Mouse (Mus musculus): Measurements from ENCODE around the gene Btbd9. TPM values are rescaled to one million over a fixed set of nuclear protein-coding genes. Genes with fewer than 3 reads are reported as not detected.

The Btbd9 gene
- polyA plus RNA-seq, 1 experiment from 2014 or later, result 63.1 TPM

DNA sequence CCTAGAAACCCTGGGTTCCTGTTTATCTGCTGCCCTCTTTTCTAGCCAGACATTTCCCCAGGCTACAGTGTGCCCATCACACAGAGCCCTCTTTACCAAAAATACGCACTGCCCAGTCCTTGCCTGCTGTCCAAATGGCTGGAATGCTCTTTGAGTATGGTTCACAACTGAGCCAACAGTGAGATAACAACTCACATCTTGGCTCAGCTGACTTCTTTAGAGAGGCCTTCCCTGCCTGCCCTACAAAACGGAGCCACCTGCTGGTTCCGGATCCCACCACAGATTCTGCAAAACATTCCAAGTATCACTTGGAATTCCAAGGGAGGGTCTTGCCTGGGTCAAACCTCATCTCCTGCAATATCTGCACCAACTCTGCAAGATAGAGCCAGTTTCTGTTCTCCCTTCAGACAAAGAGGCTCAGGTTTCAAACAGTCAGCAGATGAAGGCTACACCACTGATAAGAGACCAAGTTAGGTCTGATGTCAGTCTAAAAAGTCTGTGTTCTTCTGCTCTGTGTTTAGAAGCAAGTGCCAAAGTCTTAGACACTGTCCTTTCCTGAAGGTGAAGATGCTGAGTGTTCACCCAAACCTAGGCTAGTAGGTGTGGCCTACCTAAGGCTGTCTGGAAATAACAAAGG, 130.4 kb downstream of the Btbd9 start:
- H3K27ac ChIP-seq (ENCODE audit: low read length), result no peak overlapping the region
- H3K4me1 ChIP-seq (ENCODE audit: control insufficient read depth, insufficient read depth, low read length), result no peaks in the 10 kb centered on the region
- 79% methylated on average over 3 of the region's 3 CpGs for WGBS
- no peak overlapping the region for H3K4me3 ChIP-seq (ENCODE audit: low read depth, low read length)
- H3K27me3 ChIP-seq (ENCODE audit: control insufficient read depth, insufficient read depth, low read length), result no peaks in the 10 kb centered on the region
- H3K9ac ChIP-seq (replicated peaks; ENCODE audit: low read depth, low read length), result no peak overlapping the region
- ATAC-seq (ENCODE audit: insufficient number of reproducible peaks, insufficient read depth, low FRiP score, low read depth), result no peak
- H3K4me2 ChIP-seq (replicated peaks; ENCODE audit: low read depth, low read length), result no peak overlapping the region
- no peaks in the 10 kb centered on the region for H3K9me3 ChIP-seq (ENCODE audit: control insufficient read depth, low read depth, low read length)
- H3K36me3 ChIP-seq (ENCODE audit: control insufficient read depth, insufficient read depth, low read length), result no peaks in the 10 kb centered on the region

DNA sequence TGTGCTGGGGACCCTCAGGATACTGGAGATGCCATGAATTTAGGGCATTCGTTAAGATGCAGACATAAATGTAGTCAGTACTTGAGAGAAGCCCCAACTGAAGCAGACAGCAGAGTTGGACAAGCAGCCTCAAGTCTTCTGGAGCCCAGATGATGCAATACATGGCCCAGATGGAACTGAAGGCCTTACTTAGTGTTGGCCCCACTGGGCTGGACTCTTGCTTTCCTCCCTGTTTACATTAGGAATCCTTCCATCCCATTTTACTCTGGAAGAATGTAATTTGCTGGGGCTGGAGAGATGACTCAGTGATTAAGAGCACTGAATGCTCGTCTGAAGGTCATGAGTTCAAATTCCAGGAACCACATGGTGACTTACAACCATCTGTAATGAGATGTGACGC, 136.6 kb downstream of the Btbd9 start:
- Histone ChIP-seq H3K9me3 (ENCODE audit: control insufficient read depth, low read depth, low read length) (no peaks in the 10 kb centered on the region), H3K4me1 (ENCODE audit: control insufficient read depth, insufficient read depth, low read length) (0 out of 2 replicates have a peak, but pooled peaks cover 3% of the 10 kb centered on the region), H3K4me3 (ENCODE audit: low read depth, low read length) (no peak overlapping the region), H3K9ac (replicated peaks; ENCODE audit: low read depth, low read length) (no peak overlapping the region), H3K36me3 (ENCODE audit: control insufficient read depth, insufficient read depth, low read length) (no peaks in the 10 kb centered on the region), H3K27ac (ENCODE audit: low read length) (no peak overlapping the region), H3K27me3 (ENCODE audit: control insufficient read depth, insufficient read depth, low read length) (no peaks in the 10 kb centered on the region), H3K4me2 (replicated peaks; ENCODE audit: low read depth, low read length) (no peak overlapping the region)
- 67% methylated on average over 3 of the region's 3 CpGs for WGBS
- ATAC-seq (ENCODE audit: insufficient number of reproducible peaks, insufficient read depth, low FRiP score, low read depth), result no peak

DNA sequence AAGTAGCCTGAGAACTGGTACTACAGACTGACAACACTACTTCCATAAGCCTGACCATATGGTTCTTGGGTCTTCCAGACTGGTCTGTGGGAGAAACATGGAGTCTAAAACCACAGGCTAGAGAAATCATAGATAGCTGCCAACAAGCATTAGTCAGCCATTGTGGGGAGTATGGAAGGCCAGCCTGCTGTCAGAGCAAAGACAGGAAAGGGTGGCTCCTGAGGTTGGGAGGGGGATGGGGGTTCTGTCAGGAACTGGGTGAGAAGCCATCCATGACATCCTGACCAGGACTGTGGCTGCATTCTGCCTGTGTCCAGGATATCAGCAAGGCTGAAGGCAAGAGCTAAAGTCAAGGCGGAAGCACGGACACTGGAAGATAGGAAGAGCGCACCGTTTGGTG, 137.5 kb downstream of the Btbd9 start:
- H3K27me3 ChIP-seq (ENCODE audit: control insufficient read depth, insufficient read depth, low read length), result no peaks in the 10 kb centered on the region
- no peak overlapping the region for H3K4me3 ChIP-seq (ENCODE audit: low read depth, low read length)
- no peaks in the 10 kb centered on the region for H3K36me3 ChIP-seq (ENCODE audit: control insufficient read depth, insufficient read depth, low read length)
- 0 out of 2 replicates have a peak, but pooled peaks cover 3% of the 10 kb centered on the region for H3K4me1 ChIP-seq (ENCODE audit: control insufficient read depth, insufficient read depth, low read length)
- H3K9me3 ChIP-seq (ENCODE audit: control insufficient read depth, low read depth, low read length), result no peaks in the 10 kb centered on the region
- H3K4me2 ChIP-seq (replicated peaks; ENCODE audit: low read depth, low read length), result no peak overlapping the region
- 94% methylated on average over 4 of the region's 4 CpGs for WGBS
- H3K9ac ChIP-seq (replicated peaks; ENCODE audit: low read depth, low read length), result no peak overlapping the region
- ATAC-seq (ENCODE audit: insufficient number of reproducible peaks, insufficient read depth, low FRiP score, low read depth), result no peak
- no peak overlapping the region for H3K27ac ChIP-seq (ENCODE audit: low read length)

DNA sequence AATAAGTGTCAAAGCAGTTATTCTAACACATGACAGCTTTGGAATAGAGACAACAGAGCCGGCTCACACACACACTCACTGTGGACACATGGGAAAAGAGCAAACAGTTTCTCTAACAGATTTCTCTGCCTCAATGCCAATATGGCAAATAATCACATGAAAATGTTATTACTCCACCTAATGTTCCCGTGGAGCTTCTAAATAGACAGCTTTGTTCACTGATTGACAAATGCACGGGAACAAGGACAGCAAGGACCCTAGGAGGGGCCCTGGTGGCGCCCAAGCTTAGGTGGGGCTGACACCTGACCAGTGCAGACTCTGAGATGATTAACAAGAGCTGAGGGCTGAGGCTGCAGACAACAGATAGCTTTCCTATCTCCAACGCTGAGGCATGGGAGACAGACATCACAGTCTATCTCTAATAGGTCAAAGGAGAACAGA, 140.2 kb downstream of the Btbd9 start:
- Histone ChIP-seq H3K27ac (ENCODE audit: low read length) (no peak overlapping the region), H3K27me3 (ENCODE audit: control insufficient read depth, insufficient read depth, low read length) (no peaks in the 10 kb centered on the region), H3K4me3 (ENCODE audit: low read depth, low read length) (no peak overlapping the region), H3K36me3 (ENCODE audit: control insufficient read depth, insufficient read depth, low read length) (no peaks in the 10 kb centered on the region), H3K4me2 (replicated peaks; ENCODE audit: low read depth, low read length) (no peak overlapping the region), H3K4me1 (ENCODE audit: control insufficient read depth, insufficient read depth, low read length) (0 out of 2 replicates have a peak, but pooled peaks cover 3% of the 10 kb centered on the region), H3K9me3 (ENCODE audit: control insufficient read depth, low read depth, low read length) (no peaks in the 10 kb centered on the region), H3K9ac (replicated peaks; ENCODE audit: low read depth, low read length) (no peak overlapping the region)
- WGBS, result 57% methylated on average over 5 of the region's 5 CpGs
- no peak for ATAC-seq (ENCODE audit: insufficient number of reproducible peaks, insufficient read depth, low FRiP score, low read depth)

DNA sequence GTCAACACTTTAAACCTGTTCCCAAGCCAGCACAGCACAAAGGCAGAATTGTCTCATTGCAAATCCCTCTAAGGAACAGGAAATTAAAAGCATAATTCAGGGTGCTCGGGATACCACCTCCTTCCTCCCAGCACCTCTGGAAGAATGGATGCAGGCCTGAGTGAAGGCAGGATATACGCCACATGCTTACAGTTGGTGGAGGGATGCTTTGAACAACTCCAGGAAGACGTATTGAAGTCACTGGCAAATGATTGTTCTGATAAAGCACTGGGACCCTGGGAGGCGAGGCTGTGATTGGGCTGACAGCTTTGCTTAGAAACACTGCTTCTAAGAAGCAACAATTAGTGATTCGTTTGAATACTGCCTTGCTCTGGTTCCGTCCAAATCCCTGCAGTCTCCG, 140.8 kb downstream of the Btbd9 start:
- WGBS, result 61% methylated on average over 7 of the region's 7 CpGs
- ATAC-seq (ENCODE audit: insufficient number of reproducible peaks, insufficient read depth, low FRiP score, low read depth), result no peak
- H3K27ac ChIP-seq (ENCODE audit: low read length), result no peak overlapping the region

DNA sequence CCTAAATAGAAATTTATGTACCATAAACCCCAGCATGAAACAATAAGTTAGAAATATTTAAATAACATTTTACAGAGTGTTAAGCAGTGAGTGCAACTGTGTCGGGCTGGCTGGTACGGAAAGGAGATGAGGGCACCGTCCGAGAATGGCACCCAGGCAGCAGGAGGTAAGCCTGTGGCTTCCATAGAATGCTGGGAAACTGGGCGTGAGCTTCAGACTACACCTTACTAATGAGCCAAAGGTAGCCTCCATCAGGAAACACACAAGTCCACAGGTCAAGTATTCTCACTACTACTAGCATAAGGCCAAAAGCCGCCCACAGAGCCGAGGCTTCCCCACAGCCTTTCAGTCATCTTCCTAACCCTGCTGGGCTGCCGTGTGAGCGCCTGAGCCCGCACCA, 144.2 kb downstream of the Btbd9 start:
- ATAC-seq (ENCODE audit: insufficient number of reproducible peaks, insufficient read depth, low FRiP score, low read depth), result no peak
- no peaks in the 10 kb centered on the region for H3K9me3 ChIP-seq (ENCODE audit: control insufficient read depth, low read depth, low read length)
- H3K4me2 ChIP-seq (replicated peaks; ENCODE audit: low read depth, low read length), result no peak overlapping the region
- no peaks in the 10 kb centered on the region for H3K27me3 ChIP-seq (ENCODE audit: control insufficient read depth, insufficient read depth, low read length)
- no peaks in the 10 kb centered on the region for H3K36me3 ChIP-seq (ENCODE audit: control insufficient read depth, insufficient read depth, low read length)
- 91% methylated on average over 10 of the region's 10 CpGs for WGBS
- H3K4me3 ChIP-seq (ENCODE audit: low read depth, low read length), result no peak overlapping the region
- H3K27ac ChIP-seq (ENCODE audit: low read length), result no peak overlapping the region
- no peak overlapping the region for H3K9ac ChIP-seq (replicated peaks; ENCODE audit: low read depth, low read length)
- 0 out of 2 replicates have a peak, but pooled peaks cover 3% of the 10 kb centered on the region for H3K4me1 ChIP-seq (ENCODE audit: control insufficient read depth, insufficient read depth, low read length)

More for the DNA sequence above, 140.8 kb downstream of the Btbd9 start:
- Histone ChIP-seq H3K36me3 (ENCODE audit: control insufficient read depth, insufficient read depth, low read length) (no peaks in the 10 kb centered on the region), H3K4me2 (replicated peaks; ENCODE audit: low read depth, low read length) (no peak overlapping the region), H3K9ac (replicated peaks; ENCODE audit: low read depth, low read length) (no peak overlapping the region), H3K4me3 (ENCODE audit: low read depth, low read length) (no peak overlapping the region), H3K9me3 (ENCODE audit: control insufficient read depth, low read depth, low read length) (no peaks in the 10 kb centered on the region), H3K4me1 (ENCODE audit: control insufficient read depth, insufficient read depth, low read length) (0 out of 2 replicates have a peak, but pooled peaks cover 3% of the 10 kb centered on the region), H3K27me3 (ENCODE audit: control insufficient read depth, insufficient read depth, low read length) (no peaks in the 10 kb centered on the region)

DNA sequence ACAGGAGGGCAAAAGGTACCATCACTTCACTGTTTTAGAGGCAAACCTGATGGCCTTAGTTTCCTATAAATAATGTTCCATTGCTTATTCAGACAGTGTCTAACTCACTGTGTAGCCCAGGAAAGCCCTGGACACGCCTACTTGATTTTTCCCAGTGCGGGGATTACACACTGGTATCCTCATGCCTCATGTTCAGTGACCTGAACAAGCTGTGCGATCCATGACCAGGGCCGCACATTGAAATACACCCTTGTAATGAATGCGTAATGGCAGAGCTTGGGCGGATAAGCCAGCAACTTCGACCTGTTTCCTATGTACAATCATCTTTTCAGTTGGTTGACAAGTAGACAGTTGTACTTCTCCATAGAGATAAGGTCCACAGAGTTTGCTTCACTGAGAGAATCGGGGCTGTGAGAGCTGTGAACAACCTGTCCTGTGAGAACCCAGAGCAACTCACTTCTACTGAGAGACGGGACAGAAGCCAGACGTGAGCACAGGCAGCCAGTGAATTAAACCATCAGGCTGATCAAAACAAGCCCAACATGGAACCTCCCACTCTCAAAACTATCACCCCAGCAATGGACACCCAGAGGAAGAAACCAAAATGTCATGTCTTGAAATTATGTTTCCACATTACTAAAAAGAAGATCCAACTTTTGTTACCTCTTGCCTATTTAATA, 145.2 kb downstream of the Btbd9 start:
- no peak overlapping the region for H3K4me2 ChIP-seq (replicated peaks; ENCODE audit: low read depth, low read length)
- WGBS, result 86% methylated on average over 10 of the region's 10 CpGs
- H3K27ac ChIP-seq (ENCODE audit: low read length), result no peak overlapping the region
- H3K9ac ChIP-seq (replicated peaks; ENCODE audit: low read depth, low read length), result no peak overlapping the region
- no peaks in the 10 kb centered on the region for H3K9me3 ChIP-seq (ENCODE audit: control insufficient read depth, low read depth, low read length)
- no peaks in the 10 kb centered on the region for H3K36me3 ChIP-seq (ENCODE audit: control insufficient read depth, insufficient read depth, low read length)
- H3K4me1 ChIP-seq (ENCODE audit: control insufficient read depth, insufficient read depth, low read length), result 0 out of 2 replicates have a peak, but pooled peaks cover 1% of the 10 kb centered on the region
- no peaks in the 10 kb centered on the region for H3K27me3 ChIP-seq (ENCODE audit: control insufficient read depth, insufficient read depth, low read length)
- no peak overlapping the region for H3K4me3 ChIP-seq (ENCODE audit: low read depth, low read length)
- ATAC-seq (ENCODE audit: insufficient number of reproducible peaks, insufficient read depth, low FRiP score, low read depth), result no peak

DNA sequence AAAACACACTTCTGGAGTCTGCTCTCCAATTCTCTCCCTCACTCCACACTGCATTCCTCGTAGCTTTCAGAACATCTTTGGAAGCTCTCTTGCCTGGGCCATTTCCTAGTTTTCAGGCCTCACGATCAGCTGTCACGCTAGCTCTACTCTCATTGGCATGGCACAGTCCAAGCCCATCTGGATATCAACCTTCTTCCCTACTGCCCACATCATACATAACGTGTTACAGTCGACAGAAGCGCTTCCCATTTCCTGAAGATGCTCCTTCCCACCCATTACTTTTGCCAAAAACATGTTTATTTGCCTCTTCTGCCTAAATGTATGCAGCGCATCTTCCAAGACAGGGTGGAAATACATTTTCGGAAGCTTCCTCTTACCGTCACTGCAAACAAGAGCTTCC, 147.6 kb downstream of the Btbd9 start:
- no peak overlapping the region for H3K9ac ChIP-seq (replicated peaks; ENCODE audit: low read depth, low read length)
- H3K27ac ChIP-seq (ENCODE audit: low read length), result no peak overlapping the region
- H3K4me1 ChIP-seq (ENCODE audit: control insufficient read depth, insufficient read depth, low read length), result no peaks in the 10 kb centered on the region
- H3K4me2 ChIP-seq (replicated peaks; ENCODE audit: low read depth, low read length), result no peak overlapping the region
- H3K27me3 ChIP-seq (ENCODE audit: control insufficient read depth, insufficient read depth, low read length), result no peaks in the 10 kb centered on the region
- H3K4me3 ChIP-seq (ENCODE audit: low read depth, low read length), result no peak overlapping the region
- no peaks in the 10 kb centered on the region for H3K36me3 ChIP-seq (ENCODE audit: control insufficient read depth, insufficient read depth, low read length)
- H3K9me3 ChIP-seq (ENCODE audit: control insufficient read depth, low read depth, low read length), result no peaks in the 10 kb centered on the region
- no peak for ATAC-seq (ENCODE audit: insufficient number of reproducible peaks, insufficient read depth, low FRiP score, low read depth)
- 90% methylated on average over 9 of the region's 9 CpGs for WGBS

Measured in stomach, embryonic 14.5 days (tissue).